Mouse (Mus musculus) thymus, adult 2 months (tissue): ENCODE data around the gene Tmem189.

Experiments used
- CTCF ChIP-seq: fragments of 200-500 bp; IDR thresholded peaks from 2 replicates; pipeline ENCODE4 v1.5.1; 2012; ENCODE audit warnings: mild to moderate bottlenecking, control low read depth, low read length, moderate library complexity, borderline replicate concordance; ENCODE audit not compliant: control insufficient read depth, poor library complexity, insufficient read depth; ENCODE audit errors: extremely low read depth
- POLR2A ChIP-seq: fragments of 200-500 bp; IDR thresholded peaks from 2 replicates; pipeline ENCODE4 v1.6.1; 2012; ENCODE audit warnings: mild to moderate bottlenecking, low read length, control low read depth, moderate library complexity; ENCODE audit not compliant: control insufficient read depth, poor library complexity, insufficient read depth; ENCODE audit errors: extremely low read depth

DNA sequence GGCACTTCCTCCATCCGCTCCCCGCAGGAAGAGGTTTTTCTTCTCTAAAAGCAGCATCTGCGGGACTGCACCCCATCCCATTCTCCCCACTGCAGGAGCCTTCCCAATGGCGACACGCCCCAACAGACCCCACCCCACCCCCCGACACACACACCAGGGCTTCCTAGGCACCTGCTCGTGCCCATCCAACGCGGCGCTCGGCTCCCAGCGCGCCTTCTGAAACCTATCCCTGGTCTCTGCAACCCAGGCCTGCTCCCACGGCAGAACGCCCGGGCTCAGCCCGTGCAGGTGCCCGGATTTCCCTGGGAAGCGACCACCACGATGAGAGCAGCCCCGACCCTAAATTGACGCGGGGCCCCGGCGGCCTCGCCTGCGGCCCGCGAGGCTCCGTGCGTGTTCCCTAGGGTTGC, 58.4 kb downstream of the Tmem189 start:
- TF ChIP-seq POLR2A (no peak), CTCF (no peak)
